Mouse (Mus musculus): Measurements from ENCODE around the gene Ugt1a5. TPM values are rescaled to one million over a fixed set of nuclear protein-coding genes. Genes with fewer than 3 reads are reported as not detected.
"Not testable (repeated sequence)": the region's sequence is repeated elsewhere in the genome, so short reads cannot be mapped to it uniquely, and the experiment has no call there.

The Ugt1a5 gene
- polyA plus RNA-seq (2014; fragmentation: Nextera tagmentation; extraction: Ambion mirVana) = 0.28 TPM in 1 of 2 replicates, not detected in the other

GRCm38 (mm10) chr1:88165711-88166110 lies at the start of gene Ugt1a5:
Ugt1a5 (plus strand) TSS chr1:88166012.
- Histone ChIP-seq H3K4me3 (ENCODE audit: low read depth, low read length) (no peak within 1 kb of the TSS), H3K27me3 (ENCODE audit: control insufficient read depth, insufficient read depth, low read length) (no peaks in the 10 kb centered on the region), H3K27ac (ENCODE audit: low read length) (no peak within 1 kb of the TSS), H3K4me1 (ENCODE audit: control insufficient read depth, insufficient read depth, low read length) (no peaks in the 10 kb centered on the region), H3K9ac (replicated peaks; ENCODE audit: low read depth, low read length) (no peak within 1 kb of the TSS), H3K36me3 (ENCODE audit: control insufficient read depth, insufficient read depth, low read length) (no peaks in the 10 kb centered on the region), H3K4me2 (replicated peaks; ENCODE audit: low read depth, low read length) (no peak within 1 kb of the TSS), H3K9me3 (ENCODE audit: control insufficient read depth, low read depth, low read length) (no peaks in the 10 kb centered on the region)
- WGBS = 76% methylated on average over 5 of the region's 5 CpGs
- ATAC-seq (ENCODE audit: insufficient number of reproducible peaks, insufficient read depth, low FRiP score, low read depth) = no peak

DNA sequence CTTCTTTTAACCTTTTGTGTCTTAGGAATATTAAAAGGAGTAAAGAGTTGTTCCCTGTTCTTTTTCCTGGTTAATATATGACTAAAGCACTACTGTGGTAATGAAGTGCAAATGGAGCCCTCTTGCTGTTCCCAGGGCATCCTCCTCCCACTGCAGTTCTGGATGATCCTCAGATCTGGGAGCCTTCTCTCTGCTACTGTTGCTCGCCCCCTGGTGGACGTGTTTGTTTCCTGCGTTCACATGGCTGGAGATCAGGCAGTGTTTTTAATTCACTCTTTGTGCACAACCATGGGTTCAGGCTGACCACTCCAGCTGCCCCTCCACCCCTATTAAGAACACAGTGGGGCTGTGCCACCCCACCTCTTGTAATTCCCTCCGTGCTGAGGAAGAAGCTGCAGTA lies 45.3 kb upstream of the Ugt1a5 start:
- not testable (repeated sequence) for H3K4me3 ChIP-seq (ENCODE audit: low read depth, low read length); H3K9me3 ChIP-seq (ENCODE audit: control insufficient read depth, low read depth, low read length); H3K4me2 ChIP-seq (replicated peaks; ENCODE audit: low read depth, low read length); H3K27me3 ChIP-seq (ENCODE audit: control insufficient read depth, insufficient read depth, low read length); H3K36me3 ChIP-seq (ENCODE audit: control insufficient read depth, insufficient read depth, low read length); H3K4me1 ChIP-seq (ENCODE audit: control insufficient read depth, insufficient read depth, low read length); H3K9ac ChIP-seq (replicated peaks; ENCODE audit: low read depth, low read length); H3K27ac ChIP-seq (ENCODE audit: low read length)
- WGBS = 17% methylated on average over 4 of the region's 4 CpGs
- peak; percentile 33; the same call in 1 of the 2 replicates for ATAC-seq (ENCODE audit: insufficient number of reproducible peaks, insufficient read depth, low FRiP score, low read depth)

DNA sequence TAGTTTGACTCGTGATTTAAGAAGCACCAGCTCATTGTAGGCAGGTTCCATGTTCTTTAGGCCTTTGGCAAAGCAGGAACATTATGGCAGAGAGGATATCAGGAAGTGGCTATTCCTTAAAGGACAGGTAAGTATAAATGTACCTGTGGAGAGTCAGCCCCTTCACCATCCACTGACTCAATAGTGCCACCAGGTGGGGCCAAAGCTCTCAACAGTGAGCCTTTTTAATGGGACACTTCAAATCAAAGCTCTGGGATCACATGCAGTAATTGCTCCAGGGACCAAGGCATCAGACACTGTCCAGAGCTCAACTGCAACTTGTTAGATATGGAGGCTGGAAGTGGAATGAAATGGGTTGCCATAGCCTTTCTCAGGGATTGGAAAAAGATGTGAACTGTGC lies 44.3 kb upstream of the Ugt1a5 start:
- not testable (repeated sequence) for ATAC-seq (ENCODE audit: insufficient number of reproducible peaks, insufficient read depth, low FRiP score, low read depth); H3K9me3 ChIP-seq (ENCODE audit: control insufficient read depth, low read depth, low read length)
- WGBS = no CpG with 5 or more reads among the region's 1 CpGs

GRCm38 (mm10) chr1:88125827-88126360 lies 39.9 kb upstream of the Ugt1a5 start:
- H3K36me3 ChIP-seq (ENCODE audit: control insufficient read depth, insufficient read depth, low read length); H3K9me3 ChIP-seq (ENCODE audit: control insufficient read depth, low read depth, low read length); ATAC-seq (ENCODE audit: insufficient number of reproducible peaks, insufficient read depth, low FRiP score, low read depth); H3K4me2 ChIP-seq (replicated peaks; ENCODE audit: low read depth, low read length); H3K9ac ChIP-seq (replicated peaks; ENCODE audit: low read depth, low read length); H3K27ac ChIP-seq (ENCODE audit: low read length); H3K27me3 ChIP-seq (ENCODE audit: control insufficient read depth, insufficient read depth, low read length); H3K4me1 ChIP-seq (ENCODE audit: control insufficient read depth, insufficient read depth, low read length); H3K4me3 ChIP-seq (ENCODE audit: low read depth, low read length): not testable (repeated sequence)
- WGBS = 74% methylated on average over 4 of the region's 4 CpGs

More for the DNA sequence above, 44.3 kb upstream of the Ugt1a5 start:
- H3K36me3 ChIP-seq (ENCODE audit: control insufficient read depth, insufficient read depth, low read length); H3K27ac ChIP-seq (ENCODE audit: low read length); H3K27me3 ChIP-seq (ENCODE audit: control insufficient read depth, insufficient read depth, low read length); H3K4me1 ChIP-seq (ENCODE audit: control insufficient read depth, insufficient read depth, low read length); H3K4me3 ChIP-seq (ENCODE audit: low read depth, low read length); H3K4me2 ChIP-seq (replicated peaks; ENCODE audit: low read depth, low read length); H3K9ac ChIP-seq (replicated peaks; ENCODE audit: low read depth, low read length): not testable (repeated sequence)

DNA sequence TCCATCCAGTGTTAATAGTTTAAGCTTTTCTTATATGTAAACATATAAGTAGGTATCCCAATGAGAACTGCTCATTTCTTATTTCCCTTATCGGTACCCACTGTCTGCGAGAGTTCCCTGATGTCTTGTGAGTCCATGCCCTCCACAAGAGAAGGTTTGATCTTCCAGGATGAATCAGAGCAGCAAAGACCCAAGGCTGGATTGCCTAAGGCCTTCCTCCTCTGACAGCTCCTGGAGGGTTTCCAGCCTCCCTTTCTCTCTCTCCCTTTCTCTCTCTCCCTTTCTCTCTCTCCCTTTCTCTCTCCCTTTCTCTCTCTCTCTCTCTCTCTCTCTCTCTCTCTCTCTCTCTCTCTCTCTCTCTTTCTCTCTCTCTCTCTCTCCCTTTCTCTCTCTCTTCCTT lies 36.7 kb upstream of the Ugt1a5 start:
- not testable (repeated sequence) for H3K27me3 ChIP-seq (ENCODE audit: control insufficient read depth, insufficient read depth, low read length); H3K4me1 ChIP-seq (ENCODE audit: control insufficient read depth, insufficient read depth, low read length); H3K4me2 ChIP-seq (replicated peaks; ENCODE audit: low read depth, low read length); H3K9me3 ChIP-seq (ENCODE audit: control insufficient read depth, low read depth, low read length); ATAC-seq (ENCODE audit: insufficient number of reproducible peaks, insufficient read depth, low FRiP score, low read depth); H3K27ac ChIP-seq (ENCODE audit: low read length); H3K9ac ChIP-seq (replicated peaks; ENCODE audit: low read depth, low read length); H3K36me3 ChIP-seq (ENCODE audit: control insufficient read depth, insufficient read depth, low read length); H3K4me3 ChIP-seq (ENCODE audit: low read depth, low read length)
- WGBS = 82% methylated on average over 2 of the region's 2 CpGs

GRCm38 (mm10) chr1:88130223-88130622 lies 35.6 kb upstream of the Ugt1a5 start:
- not testable (repeated sequence) for ATAC-seq (ENCODE audit: insufficient number of reproducible peaks, insufficient read depth, low FRiP score, low read depth)
- 81% methylated on average over 1 of the region's 1 CpGs for WGBS

GRCm38 (mm10) chr1:88133908-88134456 lies 31.8 kb upstream of the Ugt1a5 start:
- peaks cover 2% of the 10 kb centered on the region; the same call in 1 of the 2 replicates for H3K4me1 ChIP-seq (ENCODE audit: control insufficient read depth, insufficient read depth, low read length)
- peak overlapping the region; percentile 34 for H3K27ac ChIP-seq (ENCODE audit: low read length)
- H3K4me2 ChIP-seq (replicated peaks; ENCODE audit: low read depth, low read length) = no peak overlapping the region
- H3K36me3 ChIP-seq (ENCODE audit: control insufficient read depth, insufficient read depth, low read length) = no peaks in the 10 kb centered on the region
- no peak overlapping the region for H3K4me3 ChIP-seq (ENCODE audit: low read depth, low read length)
- no peak overlapping the region for H3K9ac ChIP-seq (replicated peaks; ENCODE audit: low read depth, low read length)
- H3K27me3 ChIP-seq (ENCODE audit: control insufficient read depth, insufficient read depth, low read length) = no peaks in the 10 kb centered on the region
- 0 out of 2 replicates have a peak, but pooled peaks have one; percentile 43 for ATAC-seq (ENCODE audit: insufficient number of reproducible peaks, insufficient read depth, low FRiP score, low read depth)
- 61% methylated on average over 3 of the region's 3 CpGs for WGBS
- H3K9me3 ChIP-seq (ENCODE audit: control insufficient read depth, low read depth, low read length) = no peaks in the 10 kb centered on the region

More at GRCm38 (mm10) chr1:88130223-88130622, 35.6 kb upstream of the Ugt1a5 start:
- not testable (repeated sequence) for H3K4me1 ChIP-seq (ENCODE audit: control insufficient read depth, insufficient read depth, low read length); H3K9me3 ChIP-seq (ENCODE audit: control insufficient read depth, low read depth, low read length); H3K27me3 ChIP-seq (ENCODE audit: control insufficient read depth, insufficient read depth, low read length); H3K36me3 ChIP-seq (ENCODE audit: control insufficient read depth, insufficient read depth, low read length); H3K4me2 ChIP-seq (replicated peaks; ENCODE audit: low read depth, low read length); H3K9ac ChIP-seq (replicated peaks; ENCODE audit: low read depth, low read length); H3K4me3 ChIP-seq (ENCODE audit: low read depth, low read length); H3K27ac ChIP-seq (ENCODE audit: low read length)

DNA sequence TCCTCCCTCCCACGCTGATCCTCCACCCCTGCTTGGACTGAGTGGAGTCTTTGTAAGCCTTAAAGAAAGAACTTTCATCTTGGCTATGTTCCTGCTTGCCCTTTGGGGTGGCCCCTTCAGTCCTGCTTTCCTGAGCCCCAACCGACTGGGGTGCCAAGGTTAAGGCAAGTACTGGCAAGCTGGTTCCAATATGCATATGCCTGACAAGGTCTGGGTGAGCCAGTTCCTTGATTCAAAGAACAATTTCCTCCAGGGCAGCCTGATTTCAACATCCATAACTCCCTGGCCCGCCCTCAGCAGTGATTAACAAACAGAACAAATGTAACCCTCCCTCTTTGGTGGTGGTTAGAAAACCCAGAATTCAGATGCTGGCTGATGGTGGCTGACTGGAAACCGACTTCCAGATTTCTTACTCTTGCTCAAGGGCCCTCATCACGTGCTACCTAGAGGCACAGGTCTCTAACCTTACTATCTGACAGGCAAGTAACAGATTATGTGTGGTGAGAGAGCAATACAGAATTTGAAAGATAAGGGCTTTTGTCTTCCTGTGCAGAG lies 31.3 kb upstream of the Ugt1a5 start, which contains the start of gene Ugt1a6a:
Ugt1a6a (plus strand) TSS at position 353 of the 555 bp plus-strand sequence.
- not testable (repeated sequence) for H3K9ac ChIP-seq (replicated peaks; ENCODE audit: low read depth, low read length); H3K27me3 ChIP-seq (ENCODE audit: control insufficient read depth, insufficient read depth, low read length); H3K4me1 ChIP-seq (ENCODE audit: control insufficient read depth, insufficient read depth, low read length); H3K36me3 ChIP-seq (ENCODE audit: control insufficient read depth, insufficient read depth, low read length); H3K9me3 ChIP-seq (ENCODE audit: control insufficient read depth, low read depth, low read length); H3K4me3 ChIP-seq (ENCODE audit: low read depth, low read length)
- Histone ChIP-seq H3K27ac (ENCODE audit: low read length) (peak within 1 kb of the TSS; percentile 34), H3K4me2 (replicated peaks; ENCODE audit: low read depth, low read length) (0 out of 2 replicates have a peak within 1 kb of the TSS, but pooled peaks have one; percentile 12)
- ATAC-seq (ENCODE audit: insufficient number of reproducible peaks, insufficient read depth, low FRiP score, low read depth) = peak; percentile 74; the same call in 1 of the 2 replicates
- 40% methylated on average over 5 of the region's 5 CpGs for WGBS

Measured in stomach, embryonic 14.5 days (tissue).